Mouse (Mus musculus) testis, adult 2 months (tissue): ENCODE measurements around the gene Eif2ak4. TPM values are rescaled to one million over a fixed set of nuclear protein-coding genes. Genes with fewer than 3 reads are reported as not detected.

Source experiments
- H3K27ac ChIP-seq: fragments of 200-500 bp; 2 replicates; pipeline ENCODE4 v1.5.1; 2012; ENCODE audit warnings: low read depth, low read length; ENCODE audit not compliant: control insufficient read depth, insufficient read depth
- H3K27me3 ChIP-seq: fragments of 200-500 bp; 2 replicates; pipeline ENCODE4 v1.6.1; 2012; ENCODE audit warnings: mild to moderate bottlenecking, low read length, moderate library complexity; ENCODE audit not compliant: control insufficient read depth, insufficient read depth
- H3K36me3 ChIP-seq: fragments of 200-500 bp; 2 replicates; pipeline ENCODE4 v1.6.1; 2012; ENCODE audit warnings: mild to moderate bottlenecking, low read length; ENCODE audit not compliant: control insufficient read depth, insufficient read depth
- H3K4me1 ChIP-seq: fragments of 200-500 bp; 2 replicates; pipeline ENCODE4 v1.6.1; 2012; ENCODE audit warnings: low read length; ENCODE audit not compliant: control insufficient read depth, insufficient read depth
- H3K4me3 ChIP-seq: fragments of 200-500 bp; 2 replicates; pipeline ENCODE4 v1.5.1; 2012; ENCODE audit warnings: low read depth, mild to moderate bottlenecking, low read length, moderate library complexity, mixed read lengths; ENCODE audit not compliant: control insufficient read depth
- CTCF ChIP-seq: fragments of 200-500 bp; IDR thresholded peaks from 2 replicates; pipeline ENCODE4 v1.5.1; 2012; ENCODE audit warnings: low read depth, mild to moderate bottlenecking, inconsistent platforms, low read length, moderate library complexity; ENCODE audit not compliant: control insufficient read depth, insufficient read depth, insufficient replicate concordance
- POLR2A ChIP-seq: fragments of 200-500 bp; IDR thresholded peaks from 2 replicates; pipeline ENCODE4 v1.6.1; 2012; ENCODE audit warnings: low read depth, mild to moderate bottlenecking, inconsistent platforms, low read length, moderate library complexity; ENCODE audit not compliant: control insufficient read depth
- polyA plus RNA-seq: library from polyadenylated mRNA; depleted of rRNA; stranded (reverse); fragments of >200 nt; gene quantifications from 2 replicates; pipeline ENCODE4 v1.2.3, GENCODE M21; 2012

Eif2ak4 gene
- polyA plus RNA-seq, 1 experiment, result 4.5 TPM

DNA sequence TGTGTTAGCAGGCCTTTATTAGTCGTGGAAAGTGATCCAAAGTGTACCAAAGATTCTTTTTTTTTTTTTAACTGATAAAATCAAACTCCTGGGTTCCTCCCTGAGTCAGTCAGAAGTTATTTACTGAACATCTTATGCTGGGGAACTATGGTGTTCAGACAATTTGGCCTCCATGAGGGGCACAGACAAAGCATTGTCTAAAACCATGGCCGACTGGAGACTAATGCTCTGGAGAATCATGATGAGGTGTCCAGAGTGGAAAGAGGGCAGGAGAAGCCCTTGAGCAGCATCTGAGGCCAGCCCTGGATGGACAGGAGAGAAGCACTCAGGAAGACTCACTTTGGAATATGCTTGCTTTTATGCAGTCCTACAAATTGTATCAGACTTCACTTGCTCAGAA, 18.4 kb downstream of the Eif2ak4 start:
- H3K27ac ChIP-seq, result no peak overlapping the region
- H3K4me3 ChIP-seq, result no peak overlapping the region
- H3K27me3 ChIP-seq, result no peaks in the 10 kb centered on the region
- TF ChIP-seq CTCF (no peak), POLR2A (no peak)
- H3K4me1 ChIP-seq, result no peaks in the 10 kb centered on the region
- no peaks in the 10 kb centered on the region for H3K36me3 ChIP-seq

DNA sequence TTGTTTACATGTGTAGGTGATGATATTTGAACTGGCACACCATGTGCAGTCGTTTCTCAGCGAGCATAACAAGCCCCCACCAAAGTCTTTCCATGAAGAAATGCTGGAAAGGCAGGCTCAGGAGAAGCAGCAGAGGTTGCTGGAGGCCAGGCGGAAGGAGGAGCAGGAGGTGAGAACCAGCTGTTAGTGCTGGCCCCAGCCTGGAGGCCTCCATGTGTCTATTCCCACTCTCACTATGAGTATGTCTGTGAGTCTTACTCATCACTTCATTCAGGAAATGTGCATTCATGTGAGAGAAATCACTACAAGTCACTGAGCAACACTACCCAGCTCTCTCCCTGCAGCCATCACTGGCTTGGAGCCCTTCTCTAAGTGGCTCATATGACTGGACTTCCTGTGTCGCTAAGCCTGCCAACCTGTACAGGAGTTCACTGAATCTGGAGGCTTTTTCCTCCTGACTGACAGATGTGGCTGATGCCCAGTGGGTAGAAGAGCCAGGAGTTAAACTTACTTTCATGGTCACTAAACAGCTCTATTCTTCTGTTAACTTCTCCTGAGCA, 20.0 kb downstream of the Eif2ak4 start:
- TF ChIP-seq POLR2A (no peak), CTCF (no peak)
- Histone ChIP-seq H3K4me1 (no peaks in the 10 kb centered on the region), H3K36me3 (no peaks in the 10 kb centered on the region), H3K27ac (no peak overlapping the region), H3K4me3 (no peak overlapping the region), H3K27me3 (no peaks in the 10 kb centered on the region)

DNA sequence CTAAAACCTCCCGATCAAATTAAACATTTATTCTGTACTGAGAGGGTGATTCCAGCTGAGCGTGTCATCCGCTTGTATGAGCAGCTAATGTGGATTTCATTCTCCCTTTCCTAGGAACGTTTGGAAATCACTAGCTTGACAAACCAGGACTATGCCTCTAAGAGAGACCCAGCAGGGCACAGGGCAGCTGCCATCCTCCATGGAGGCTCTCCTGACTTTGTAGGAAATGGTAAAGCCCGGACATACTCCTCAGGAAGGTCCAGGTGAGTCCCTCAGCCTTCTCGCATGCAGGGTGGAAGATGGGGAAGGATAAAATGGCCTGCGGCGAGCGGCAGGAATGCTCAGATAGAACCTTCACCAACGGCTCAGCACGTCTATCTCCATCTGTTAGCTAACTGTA, 24.4 kb downstream of the Eif2ak4 start:
- no peak overlapping the region for H3K4me3 ChIP-seq
- no peak overlapping the region for H3K27ac ChIP-seq
- no peaks in the 10 kb centered on the region for H3K36me3 ChIP-seq
- H3K27me3 ChIP-seq, result no peaks in the 10 kb centered on the region
- TF ChIP-seq POLR2A (no peak), CTCF (no peak)
- H3K4me1 ChIP-seq, result no peaks in the 10 kb centered on the region

DNA sequence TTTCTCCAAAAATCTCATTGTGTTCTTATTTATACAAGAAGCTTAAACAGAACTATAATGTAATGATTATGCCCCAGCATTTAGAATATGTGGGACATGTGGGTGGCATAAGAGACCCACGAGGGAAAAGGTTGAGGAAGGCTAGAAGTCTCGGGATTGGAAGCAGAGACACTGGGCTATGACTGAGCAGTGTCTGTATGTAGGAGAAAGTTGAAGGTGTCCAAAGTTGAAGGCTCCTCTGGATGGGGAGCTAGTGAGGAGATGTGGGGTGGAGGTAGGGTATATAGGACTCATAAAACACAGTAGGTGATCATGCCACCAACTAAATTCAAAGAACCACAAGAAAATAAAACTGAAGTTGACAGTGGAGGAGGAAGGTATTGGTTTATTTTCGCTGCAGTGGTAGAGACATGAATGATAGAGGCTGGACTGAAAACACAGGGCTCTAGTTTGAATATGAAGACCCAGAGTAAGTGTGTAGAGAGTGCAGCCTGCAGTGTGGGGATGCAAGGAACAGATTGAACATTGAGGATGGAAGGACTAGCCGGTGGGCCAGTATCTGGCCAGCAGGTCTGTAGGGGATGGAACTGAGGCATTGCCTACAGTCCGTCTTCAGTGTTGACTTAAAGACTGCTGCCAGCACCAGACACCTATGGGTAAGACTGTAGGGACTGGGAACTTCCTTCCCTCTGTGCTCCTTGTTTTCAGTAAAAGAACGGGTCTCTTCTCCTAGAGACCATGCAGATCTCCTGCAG, 27.4 kb downstream of the Eif2ak4 start:
- no peaks in the 10 kb centered on the region for H3K4me1 ChIP-seq
- no peaks in the 10 kb centered on the region for H3K27me3 ChIP-seq
- H3K27ac ChIP-seq, result no peak overlapping the region
- H3K4me3 ChIP-seq, result no peak overlapping the region
- no peaks in the 10 kb centered on the region for H3K36me3 ChIP-seq
- no peak for TF ChIP-seq CTCF
- TF ChIP-seq POLR2A, result no peak

DNA sequence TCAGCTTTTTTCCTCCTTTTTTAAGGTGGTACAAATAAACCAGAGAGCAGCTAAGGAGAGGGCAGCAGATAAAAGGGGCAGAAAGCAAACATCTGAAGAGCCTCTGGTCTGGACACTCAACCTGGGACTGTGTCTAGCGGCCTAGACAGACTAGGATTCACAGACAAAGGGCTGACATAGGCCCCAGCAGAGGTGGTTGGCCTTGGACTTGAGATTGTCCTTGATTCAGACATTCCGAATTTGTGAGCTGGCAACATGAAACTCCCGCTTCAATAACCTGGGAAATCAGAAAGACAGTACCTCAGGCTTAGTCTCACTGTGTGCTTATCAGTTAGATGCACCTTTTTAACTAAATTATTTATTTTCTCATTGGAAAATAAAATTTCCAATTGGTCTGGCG, 29.7 kb downstream of the Eif2ak4 start:
- Histone ChIP-seq H3K4me3 (no peak overlapping the region), H3K36me3 (no peaks in the 10 kb centered on the region; the same call in 1 of the 2 replicates), H3K27me3 (no peaks in the 10 kb centered on the region), H3K27ac (no peak overlapping the region), H3K4me1 (no peaks in the 10 kb centered on the region)
- TF ChIP-seq POLR2A (no peak), CTCF (no peak)

DNA sequence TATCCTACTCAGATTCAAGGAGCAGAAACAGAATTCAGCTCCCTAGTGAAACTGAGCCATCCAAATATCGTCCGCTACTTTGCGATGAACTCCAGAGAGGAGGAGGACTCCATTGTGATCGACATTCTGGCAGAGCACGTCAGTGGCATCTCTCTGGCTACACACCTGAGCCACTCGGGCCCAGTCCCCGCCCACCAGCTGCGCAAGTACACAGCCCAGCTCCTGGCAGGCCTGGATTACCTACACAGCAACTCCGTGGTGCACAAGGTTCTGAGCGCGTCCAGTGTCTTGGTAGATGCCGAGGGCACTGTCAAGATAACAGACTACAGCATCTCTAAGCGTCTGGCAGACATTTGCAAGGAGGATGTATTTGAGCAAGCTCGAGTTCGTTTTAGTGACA, 33.5 kb downstream of the Eif2ak4 start:
- H3K4me3 ChIP-seq, result no peak overlapping the region
- no peaks in the 10 kb centered on the region for H3K4me1 ChIP-seq
- no peak overlapping the region for H3K27ac ChIP-seq
- H3K36me3 ChIP-seq, result no peaks in the 10 kb centered on the region; the same call in 1 of the 2 replicates
- no peak for TF ChIP-seq POLR2A
- no peak for TF ChIP-seq CTCF
- no peaks in the 10 kb centered on the region for H3K27me3 ChIP-seq

DNA sequence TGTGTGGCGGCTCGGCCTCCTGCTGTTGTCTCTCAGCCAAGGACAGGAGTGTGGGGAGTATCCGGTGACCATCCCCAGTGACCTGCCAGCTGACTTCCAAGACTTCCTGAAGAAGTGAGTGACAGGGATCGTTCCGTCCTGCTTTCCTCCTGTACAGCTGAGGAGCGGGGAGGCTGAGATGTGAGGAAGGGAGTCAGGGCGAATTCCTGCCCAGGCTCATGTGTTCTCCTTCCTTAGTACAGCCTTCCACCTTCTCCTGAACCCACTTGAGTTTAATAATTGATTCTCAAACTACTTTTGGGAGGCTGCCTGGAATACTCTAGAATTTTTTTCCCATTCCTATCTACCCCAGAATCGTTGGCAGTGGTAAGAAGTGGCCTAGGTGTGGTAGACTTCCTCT, 34.0 kb downstream of the Eif2ak4 start:
- Histone ChIP-seq H3K27ac (no peak overlapping the region), H3K36me3 (no peaks in the 10 kb centered on the region; the same call in 1 of the 2 replicates), H3K4me3 (no peak overlapping the region), H3K4me1 (no peaks in the 10 kb centered on the region), H3K27me3 (no peaks in the 10 kb centered on the region)
- TF ChIP-seq CTCF (no peak), POLR2A (no peak)

DNA sequence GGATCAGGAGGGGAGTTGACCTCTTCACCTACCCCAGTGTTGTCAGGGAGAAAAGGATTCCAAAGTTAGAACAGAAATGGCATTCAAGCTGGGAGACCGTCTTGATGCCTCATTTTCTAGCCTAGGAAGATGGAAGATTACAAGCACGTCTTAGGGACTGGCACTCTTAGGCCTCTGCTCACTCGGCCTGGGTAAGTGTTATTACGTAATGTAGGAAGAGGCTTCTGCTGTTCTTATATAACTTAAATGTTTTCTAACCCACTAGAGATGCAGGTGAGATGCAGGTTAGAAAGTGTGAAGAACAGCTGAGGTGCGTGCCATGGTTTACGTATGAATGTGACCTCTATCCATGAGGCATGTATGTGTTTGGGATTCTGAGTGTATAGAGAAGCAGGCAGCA, 39.9 kb downstream of the Eif2ak4 start:
- Histone ChIP-seq H3K27me3 (no peaks in the 10 kb centered on the region), H3K4me1 (no peaks in the 10 kb centered on the region; the same call in none of the 2 replicates), H3K36me3 (no peaks in the 10 kb centered on the region), H3K4me3 (no peak overlapping the region), H3K27ac (no peak overlapping the region)
- no peak for TF ChIP-seq POLR2A
- no peak for TF ChIP-seq CTCF
